Mouse (Mus musculus) testis, adult 2 months (tissue): ENCODE measurements around the gene Cyp2j12.

Experiments
- CTCF ChIP-seq: fragments of 200-500 bp; IDR thresholded peaks from 2 replicates; pipeline ENCODE4 v1.5.1; 2012; ENCODE audit warnings: low read depth, mild to moderate bottlenecking, inconsistent platforms, low read length, moderate library complexity; ENCODE audit not compliant: control insufficient read depth, insufficient read depth, insufficient replicate concordance
- POLR2A ChIP-seq: fragments of 200-500 bp; IDR thresholded peaks from 2 replicates; pipeline ENCODE4 v1.6.1; 2012; ENCODE audit warnings: low read depth, mild to moderate bottlenecking, inconsistent platforms, low read length, moderate library complexity; ENCODE audit not compliant: control insufficient read depth

- no peak for TF ChIP-seq CTCF
- TF ChIP-seq POLR2A, result no peak
Measured at GRCm38 (mm10) chr4:96096841-96097240, 44.1 kb downstream of the Cyp2j12 start.
